Mouse (Mus musculus): ENCODE data around the gene Me3. TPM values are rescaled to one million over a fixed set of nuclear protein-coding genes. Genes with fewer than 3 reads are reported as not detected.

Me3 gene
- polyA plus RNA-seq, 1 experiment from 2014 or later: 2.4 TPM

Other genes with a start within 250 kb of the Me3 start
- 16.1 and 16.5 TPM in 2 replicates for gene Tmem135, start 228.2 kb upstream of the Me3 start, polyA plus RNA-seq (2016; fragmentation: Nextera tagmentation; extraction: Ambion mirVana)
- gene Fzd4, start 228.0 kb upstream of the Me3 start, polyA plus RNA-seq (2016; fragmentation: Nextera tagmentation; extraction: Ambion mirVana): 5.9 and 6.8 TPM in 2 replicates
- 32.0 and 36.5 TPM in 2 replicates for gene Prss23, start 105.2 kb upstream of the Me3 start, polyA plus RNA-seq (2016; fragmentation: Nextera tagmentation; extraction: Ambion mirVana)